Mouse (Mus musculus): ENCODE data around the gene Me3. TPM values are rescaled to one million over a fixed set of nuclear protein-coding genes. Genes with fewer than 3 reads are reported as not detected.

The Me3 gene
- 100 to 1,000 TPM; 138 TPM for total RNA-seq (2021)

DNA sequence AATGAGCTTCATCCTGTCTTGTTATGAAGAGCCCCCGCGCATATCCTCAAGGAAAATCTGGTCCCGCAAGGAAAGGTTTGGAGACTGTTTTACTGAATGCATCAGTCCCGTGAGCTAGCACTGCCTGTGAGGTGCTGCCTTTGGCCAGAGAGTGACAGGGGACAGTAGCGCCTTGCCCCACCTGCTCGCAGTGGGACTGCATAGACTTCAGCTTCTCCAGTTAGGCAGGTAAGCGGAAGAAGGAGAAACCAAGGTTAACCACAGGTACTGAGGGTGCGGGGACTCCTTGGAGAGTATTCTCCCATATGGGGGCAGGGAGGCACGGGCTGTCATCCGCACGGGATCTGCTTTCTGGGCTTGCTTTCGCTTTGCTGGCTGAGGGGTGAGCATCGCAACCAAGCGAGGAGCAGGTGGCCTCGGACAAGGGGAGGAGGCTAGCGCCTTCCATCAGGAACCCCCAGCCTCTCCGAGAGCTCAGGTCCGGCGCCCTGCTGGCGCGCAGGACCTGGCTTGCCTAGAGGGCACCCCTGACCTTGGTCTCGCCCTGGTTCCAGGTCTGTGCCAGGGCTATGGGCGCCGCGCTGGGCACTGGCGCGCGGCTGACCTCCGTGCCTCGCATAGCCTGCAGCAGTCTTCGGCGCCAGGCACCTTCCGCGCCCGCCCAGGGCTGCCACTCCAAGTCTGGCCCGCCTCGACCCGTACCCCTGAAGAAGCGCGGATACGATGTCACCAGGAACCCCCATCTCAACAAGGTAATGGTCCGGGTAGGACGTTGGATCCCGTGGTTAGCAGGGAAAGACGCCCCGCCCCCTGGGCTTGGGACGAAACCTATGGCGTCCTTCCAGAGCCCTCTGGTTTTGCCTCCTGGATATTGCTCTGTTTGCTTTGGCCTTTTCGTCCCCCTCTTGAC, at the start of gene Me3:
TSS of gene Me3 (plus strand) at position 51 of the 910 bp plus-strand sequence.
- peak; percentile 78 to 81 for DNase-seq
- intact Hi-C loops (cut with DNase I) = loop anchor here (5.0 kb wide), 2 partner anchors 70 to 115 kb away; no protein-coding TSS in a partner anchor

DNA sequence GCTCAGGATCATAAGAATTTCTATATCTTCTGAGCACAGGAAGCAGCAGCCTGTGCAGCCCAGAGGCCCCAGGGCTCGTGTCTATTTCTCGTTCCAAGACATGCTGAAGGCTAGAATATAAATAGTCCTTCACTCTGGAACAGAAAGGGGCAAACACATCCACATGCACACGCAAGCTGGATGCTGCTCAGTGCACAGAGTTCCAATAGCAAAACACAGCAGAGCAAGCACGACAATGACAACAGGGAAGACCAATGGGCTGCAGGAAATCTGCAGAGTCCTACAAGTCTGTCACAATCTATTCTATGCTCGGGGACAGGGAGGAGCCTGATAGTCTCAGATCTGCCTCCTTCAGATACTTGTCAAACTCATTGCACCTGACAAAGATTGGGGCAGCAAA, 42.2 kb upstream of the Me3 start:
- DNase-seq = peak in 1 of 2 experiments; percentile 2
- intact Hi-C loops (cut with DNase I) = no loop called here

GRCm38 (mm10) chr7:89590542-89591251, 41.5 kb upstream of the Me3 start:
- DNase-seq = no peak

DNA sequence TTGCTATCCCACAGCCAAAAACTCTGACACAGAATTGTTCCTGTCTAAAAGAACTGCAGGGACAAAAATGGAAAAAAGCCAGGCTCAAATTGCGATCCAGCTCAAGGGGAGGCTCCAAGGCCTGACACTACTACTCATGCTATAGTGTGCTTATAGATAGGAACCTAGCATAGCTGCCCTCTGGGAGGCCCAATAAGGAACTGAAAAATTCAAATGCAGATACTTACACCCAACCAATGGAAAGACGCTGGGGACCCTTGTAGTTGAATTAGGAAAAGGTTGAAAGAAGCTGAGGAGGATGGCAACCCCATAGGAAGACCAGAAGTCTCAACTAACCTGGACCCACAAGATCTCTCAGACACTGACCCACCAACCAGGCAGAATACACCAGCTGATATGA, 36.4 kb upstream of the Me3 start:
- DNase-seq = no peak
- intact Hi-C loops (cut with DNase I) = no loop called here

More at GRCm38 (mm10) chr7:89590542-89591251, 41.5 kb upstream of the Me3 start:
- intact Hi-C loops (cut with DNase I) = no loop called here

- DNase-seq = no peak
- intact Hi-C loops (cut with DNase I) = no loop called here
These were observed 26.3 kb upstream of the Me3 start for GRCm38 (mm10) chr7:89605589-89606536.

DNA sequence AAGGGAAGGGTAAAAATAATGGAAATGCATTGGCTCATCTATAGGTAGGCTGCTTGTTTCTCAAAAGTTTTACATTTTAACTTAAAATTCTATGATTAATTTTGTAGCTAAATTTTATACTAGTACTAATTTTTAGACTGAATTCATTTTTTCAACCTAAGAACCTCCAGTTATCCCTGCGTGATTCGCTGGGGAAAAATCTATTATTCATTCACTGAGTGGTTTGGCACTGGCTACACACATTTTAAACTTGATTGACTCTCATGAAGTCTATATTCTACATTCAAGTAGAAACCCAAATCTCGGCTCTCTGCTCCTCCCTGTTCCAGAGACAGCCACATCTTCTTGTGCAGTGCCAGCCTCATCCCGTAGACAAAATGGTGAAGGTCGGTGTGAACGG, 24.9 kb upstream of the Me3 start:
- no peak for DNase-seq
- intact Hi-C loops (cut with DNase I) = no loop called here

GRCm38 (mm10) chr7:89611236-89611635, 21.0 kb upstream of the Me3 start:
- intact Hi-C loops (cut with DNase I) = no loop called here
- no peak for DNase-seq

- intact Hi-C loops (cut with DNase I) = no loop called here
- no peak for DNase-seq
These were observed 16.0 kb upstream of the Me3 start for GRCm38 (mm10) chr7:89616235-89616634.

- no peak for DNase-seq
- intact Hi-C loops (cut with DNase I) = no loop called here
These were observed 8.9 kb upstream of the Me3 start for GRCm38 (mm10) chr7:89623331-89623730.

GRCm38 (mm10) chr7:89627393-89627792, 4.8 kb upstream of the Me3 start:
- intact Hi-C loops (cut with DNase I) = no loop called here
- no peak for DNase-seq

DNA sequence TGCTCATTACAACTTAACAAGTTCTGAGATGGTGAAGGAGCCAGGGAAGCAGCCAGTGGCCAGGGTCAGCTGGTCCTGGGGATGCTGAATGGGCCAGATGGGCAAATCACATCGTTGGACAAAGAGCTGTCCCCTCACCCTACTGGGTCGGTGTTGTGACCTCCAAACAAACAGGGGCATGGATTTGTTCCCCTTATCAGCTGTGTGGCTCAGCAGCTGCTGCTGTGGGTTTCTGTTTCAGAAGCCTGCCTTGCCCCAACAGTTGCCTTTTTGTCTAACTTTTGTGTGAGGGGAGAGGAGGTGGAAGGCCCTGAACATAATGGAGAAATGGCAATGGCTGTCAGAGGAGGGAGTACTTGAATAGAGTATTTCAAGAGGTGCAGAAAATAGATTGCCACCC, 4.2 kb upstream of the Me3 start:
- intact Hi-C loops (cut with DNase I) = no loop called here
- no peak for DNase-seq

DNA sequence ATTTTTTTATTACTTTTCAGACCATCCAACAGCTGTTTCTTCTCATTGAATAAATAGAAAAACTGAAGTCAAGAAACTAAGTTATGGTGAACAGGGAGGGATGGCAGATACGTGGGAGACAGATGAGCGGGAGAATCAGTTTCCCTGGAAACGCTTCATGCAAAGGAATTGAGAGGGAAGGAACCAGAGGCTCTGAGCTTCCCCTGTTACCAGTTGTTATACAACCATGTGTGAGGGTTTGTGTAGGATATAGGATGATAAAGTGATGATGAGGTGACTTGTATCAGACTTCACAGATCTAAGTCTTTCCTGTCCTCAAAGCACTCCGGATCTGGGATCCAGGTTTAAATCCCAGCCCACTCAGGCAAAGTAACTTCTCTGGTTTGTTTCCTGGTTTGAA, 3.2 kb upstream of the Me3 start:
- intact Hi-C loops (cut with DNase I) = no loop called here
- DNase-seq = no peak

- intact Hi-C loops (cut with DNase I) = loop anchor here (5.0 kb wide), 2 partner anchors 68 to 113 kb away; no protein-coding TSS in a partner anchor
- no peak for DNase-seq
These were observed 2.3 kb upstream of the Me3 start for GRCm38 (mm10) chr7:89629914-89630313.

DNA sequence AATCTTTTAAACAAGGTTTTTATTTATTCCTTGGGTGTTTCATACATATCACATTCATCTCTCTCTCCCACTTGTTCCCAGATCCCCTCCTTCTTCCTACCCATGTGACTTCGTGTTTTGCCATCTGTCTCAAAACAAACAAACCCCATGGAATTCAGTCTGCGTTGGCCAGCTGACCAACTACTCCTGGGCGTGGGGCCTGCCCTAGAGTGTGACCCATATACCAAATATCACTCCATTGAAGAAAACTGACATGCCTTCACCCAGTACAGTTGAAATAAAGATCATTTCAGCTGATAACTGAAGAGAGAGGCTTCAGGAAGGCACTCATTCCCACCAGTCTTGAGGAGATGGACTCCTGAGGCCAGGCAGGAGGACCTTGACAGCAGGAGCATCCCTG, 1.4 kb upstream of the Me3 start:
- intact Hi-C loops (cut with DNase I) = loop anchor here (5.0 kb wide), 2 partner anchors 68 to 113 kb away; no protein-coding TSS in a partner anchor
- no peak for DNase-seq

DNA sequence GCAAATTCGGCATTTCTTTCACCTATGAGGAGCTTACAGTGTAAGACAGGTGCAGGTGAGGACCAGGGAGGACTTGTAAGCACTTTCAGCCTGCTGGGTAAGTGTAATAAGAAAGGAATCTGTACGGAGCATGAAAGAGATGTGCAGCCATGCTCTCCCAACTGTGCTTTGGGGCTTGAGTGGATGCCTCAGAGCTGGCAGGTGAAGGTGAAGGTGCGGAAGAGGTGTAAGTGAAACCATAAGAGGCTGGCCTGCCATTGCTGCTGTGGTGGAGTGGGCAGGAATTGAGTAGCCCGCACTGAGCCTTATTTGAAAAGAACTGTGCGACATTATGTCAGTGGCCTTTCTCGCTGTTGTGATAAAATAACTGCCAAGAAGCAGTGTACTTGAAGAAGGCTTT, 8.3 kb downstream of the Me3 start:
- DNase-seq = no peak
- intact Hi-C loops (cut with DNase I) = no loop called here

- no peak for DNase-seq
- intact Hi-C loops (cut with DNase I) = no loop called here
These were observed 8.9 kb downstream of the Me3 start for GRCm38 (mm10) chr7:89640944-89641661.

DNA sequence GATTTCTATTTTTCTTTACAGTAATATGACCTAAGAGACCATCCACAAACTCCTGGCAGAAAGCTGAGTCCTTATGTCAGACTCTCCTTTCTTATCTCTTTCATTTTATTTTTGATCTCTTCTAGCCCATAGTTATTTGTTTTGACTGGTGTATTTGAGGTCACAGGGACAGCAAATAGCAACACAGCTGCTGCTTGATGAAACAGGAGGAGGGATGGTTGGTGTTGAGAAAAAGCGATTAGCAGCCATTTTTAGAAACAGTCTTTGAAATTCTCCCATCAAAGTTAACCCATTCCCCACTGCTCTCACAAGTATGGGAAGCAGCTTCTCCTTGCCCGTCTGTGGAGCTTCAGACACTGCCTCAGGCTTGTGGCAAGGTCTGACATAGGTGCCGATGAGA, 12.8 kb downstream of the Me3 start:
- no peak for DNase-seq
- intact Hi-C loops (cut with DNase I) = no loop called here

DNA sequence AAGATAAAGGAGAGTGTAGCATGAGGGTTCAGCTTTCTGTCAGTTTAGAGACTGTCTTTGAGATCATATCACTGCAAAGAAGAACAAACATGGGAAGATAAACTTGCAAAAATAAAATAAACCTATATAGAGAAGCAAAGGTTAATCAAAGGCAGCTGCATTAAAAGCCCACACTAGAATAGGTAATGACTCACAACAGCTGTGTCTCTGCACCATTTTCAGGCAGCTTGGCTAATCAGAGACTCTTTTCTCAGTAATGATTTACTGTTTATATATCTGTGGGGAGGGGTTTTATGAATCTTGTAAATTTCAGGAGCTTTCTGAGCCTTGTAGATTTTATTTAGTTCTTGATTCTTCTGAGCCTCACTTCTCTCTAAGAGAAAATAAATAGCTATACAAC, 15.7 kb downstream of the Me3 start:
- intact Hi-C loops (cut with DNase I) = no loop called here

DNA sequence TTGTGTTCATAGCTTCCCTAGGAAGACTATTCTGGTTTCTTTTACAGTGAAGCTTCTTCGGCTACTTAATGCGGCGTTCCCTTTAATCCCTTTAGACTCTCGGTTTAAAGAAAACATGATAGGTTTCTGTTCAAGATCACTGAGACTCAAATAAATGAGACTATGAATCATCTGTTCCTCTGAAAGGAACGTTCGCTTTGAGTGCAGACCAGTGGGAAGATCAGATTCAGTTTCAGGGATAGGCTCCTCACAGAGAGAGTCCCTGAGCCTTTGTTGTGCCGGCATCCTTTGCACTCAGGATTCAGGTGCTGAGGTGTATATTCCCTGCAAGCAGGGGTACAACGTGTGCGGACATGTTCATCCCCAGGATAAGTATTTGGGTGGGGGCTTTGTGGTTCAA, 25.0 kb downstream of the Me3 start:
- intact Hi-C loops (cut with DNase I) = no loop called here

More for the DNA sequence above, 15.7 kb downstream of the Me3 start:
- no peak for DNase-seq

GRCm38 (mm10) chr7:89657692-89658212, 25.6 kb downstream of the Me3 start:
- DNase-seq = no peak
- intact Hi-C loops (cut with DNase I) = no loop called here

More for the DNA sequence above, 25.0 kb downstream of the Me3 start:
- DNase-seq = no peak

Measured in heart, postnatal 36 days (tissue).